Mouse (Mus musculus) stomach, adult 2 months (tissue): Measurements from ENCODE around the gene Glmp. TPM values are rescaled to one million over a fixed set of nuclear protein-coding genes. Genes with fewer than 3 reads are reported as not detected.

ENCODE experiments used
- polyA plus RNA-seq: library from polyadenylated mRNA; depleted of rRNA; stranded (reverse); fragments of >200 nt; gene quantifications from 2 replicates; pipeline ENCODE4 v1.2.3, GENCODE M21; 2012; rRNA removed

Gene Glmp
- 97.7 and 101 TPM in 2 replicates for polyA plus RNA-seq

DNA sequence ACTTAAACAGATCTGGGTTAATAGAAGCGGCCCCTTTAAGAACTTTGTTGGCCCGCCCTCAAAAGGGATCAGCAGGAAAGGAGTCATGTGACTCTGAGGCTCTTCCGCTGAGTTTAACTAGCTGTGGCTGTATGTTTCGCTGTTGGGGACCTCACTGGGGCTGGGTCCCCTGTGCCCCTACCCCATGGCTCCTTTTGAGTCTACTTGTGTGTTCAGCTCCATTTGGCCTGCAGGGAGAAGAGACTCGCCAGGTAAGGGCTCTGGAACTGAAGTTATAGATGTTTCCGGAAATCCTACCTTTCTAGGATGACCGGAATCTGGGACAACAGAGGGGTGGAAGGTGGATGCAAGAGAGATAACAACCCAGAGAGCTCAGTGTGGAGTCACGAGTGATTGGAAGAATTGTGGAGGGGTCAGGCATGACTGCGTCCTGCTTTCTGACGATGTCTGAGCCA, at the start of gene Glmp:
TSS of gene Glmp (plus strand) at position 73 of the 455 bp plus-strand sequence.

GRCm38 (mm10) chr3:88287110-88287509, 37.7 kb upstream of the Glmp start, which contains the start of gene Gm38392:
Gm38392 (minus strand) TSS chr3:88287210.

DNA sequence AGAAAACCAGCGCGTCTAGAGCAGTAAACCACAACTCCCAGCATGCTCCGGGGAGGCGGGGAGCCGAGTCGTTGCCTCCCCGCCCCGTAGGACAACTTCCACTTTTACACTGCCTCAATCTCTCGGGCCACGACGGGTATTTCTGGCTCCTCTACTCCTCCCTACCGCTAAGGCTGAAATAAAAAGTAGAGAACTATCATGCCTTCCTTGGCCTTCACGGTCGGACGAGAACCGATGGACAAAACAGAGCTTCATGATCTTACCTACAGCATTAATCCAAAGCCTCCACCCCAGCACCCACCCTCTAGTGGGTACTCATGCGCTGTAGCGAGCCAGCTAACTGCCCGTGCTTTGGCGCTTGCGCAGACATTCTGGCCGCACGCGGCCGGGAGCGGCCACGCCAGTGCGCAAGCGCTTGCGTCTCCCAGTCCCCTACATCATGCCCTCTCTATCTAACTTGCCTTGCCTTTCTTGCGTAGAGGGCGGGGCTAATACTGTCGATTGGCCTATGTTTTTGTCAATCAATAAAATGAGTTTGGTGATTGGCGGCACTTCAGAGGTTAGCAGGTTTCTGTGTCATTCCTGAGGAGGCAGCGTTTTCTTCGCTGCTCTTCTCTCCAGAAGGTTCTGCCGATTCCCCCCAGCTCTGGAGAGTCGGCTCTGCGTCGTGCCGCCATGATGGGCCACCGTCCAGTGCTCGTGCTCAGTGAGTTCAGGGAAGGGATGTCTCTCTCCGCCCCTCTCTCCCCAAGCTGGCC, 28.1 kb upstream of the Glmp start, which contains the start of the genes Tsacc and Cct3:
TSS of gene Tsacc (minus strand) at position 439 of the 758 bp plus-strand sequence.
TSS of gene Cct3 (plus strand) at position 556 of the 758 bp plus-strand sequence.

DNA sequence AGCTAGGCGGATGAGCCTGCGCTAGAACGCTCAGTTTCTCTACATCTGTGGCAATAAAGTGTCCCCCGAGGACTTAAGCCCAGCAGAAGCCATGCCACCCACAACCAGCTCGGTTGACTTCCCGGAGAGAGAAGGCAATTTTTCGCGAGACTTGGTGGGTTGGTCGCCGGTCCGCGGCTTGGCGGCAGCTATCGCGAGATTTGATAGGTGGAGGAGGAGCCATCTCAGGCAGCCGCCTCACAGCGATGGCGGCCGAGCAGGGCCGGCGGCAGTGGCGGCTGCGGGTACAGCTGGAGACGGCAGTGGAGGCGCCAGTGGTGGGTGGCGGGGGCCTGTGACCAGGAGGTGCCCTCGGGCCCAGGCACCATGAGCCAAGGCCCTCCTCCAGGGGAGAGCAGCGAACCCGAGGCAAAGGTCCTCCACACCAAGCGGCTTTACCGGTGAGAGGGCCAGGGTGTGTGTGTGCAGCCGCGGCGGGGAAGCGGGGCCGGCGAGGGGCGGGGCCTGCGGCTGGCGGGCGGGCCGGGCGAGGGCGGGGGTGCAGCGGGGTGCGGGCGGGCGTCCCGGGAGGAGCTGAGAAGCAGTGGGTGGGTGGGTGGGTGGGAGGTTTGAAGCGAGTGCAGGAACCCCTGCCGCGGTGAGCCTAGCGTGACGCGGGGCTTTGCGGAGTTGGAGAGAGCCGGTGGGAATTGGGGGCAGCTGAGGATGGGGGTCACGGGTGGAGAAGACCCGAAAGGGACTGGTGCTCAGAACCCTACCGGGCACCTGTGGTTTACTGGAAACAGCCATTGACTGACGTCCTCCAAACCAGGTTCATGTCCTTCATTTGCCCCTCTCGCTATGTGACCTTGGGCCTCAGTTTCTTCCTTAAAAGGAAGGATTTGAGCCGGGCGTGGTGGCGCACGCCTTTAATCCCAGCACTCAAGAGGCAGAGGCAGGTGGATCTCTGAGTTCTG, 11.5 kb downstream of the Glmp start, which contains the start of the genes Tmem79 and Smg5:
TSS of gene Tmem79 (minus strand) at position 91 of the 956 bp plus-strand sequence.
TSS of gene Smg5 (plus strand) at position 203 of the 956 bp plus-strand sequence.

DNA sequence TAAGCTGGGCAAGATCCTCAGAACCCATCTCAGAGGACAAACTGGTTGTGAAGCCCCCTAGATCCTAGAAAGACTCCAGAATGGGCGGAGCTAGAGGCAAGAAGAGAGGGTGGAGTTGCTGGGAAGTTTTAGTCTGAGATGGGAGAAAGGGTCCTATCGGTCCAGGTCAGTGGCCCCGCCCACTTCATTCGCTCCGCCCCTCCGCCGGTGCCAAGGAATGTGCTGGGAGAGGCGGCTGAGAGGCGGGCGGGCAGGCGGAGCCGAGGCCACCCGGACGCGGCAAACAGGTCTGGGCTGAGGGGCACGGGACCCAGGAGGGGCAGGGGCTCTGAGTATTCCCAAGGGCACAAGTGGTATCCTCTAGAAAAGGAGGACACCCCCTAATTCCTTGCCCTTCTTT, 39.5 kb downstream of the Glmp start, which contains the start of gene Paqr6:
TSS of gene Paqr6 (plus strand) at position 248 of the 400 bp plus-strand sequence.

DNA sequence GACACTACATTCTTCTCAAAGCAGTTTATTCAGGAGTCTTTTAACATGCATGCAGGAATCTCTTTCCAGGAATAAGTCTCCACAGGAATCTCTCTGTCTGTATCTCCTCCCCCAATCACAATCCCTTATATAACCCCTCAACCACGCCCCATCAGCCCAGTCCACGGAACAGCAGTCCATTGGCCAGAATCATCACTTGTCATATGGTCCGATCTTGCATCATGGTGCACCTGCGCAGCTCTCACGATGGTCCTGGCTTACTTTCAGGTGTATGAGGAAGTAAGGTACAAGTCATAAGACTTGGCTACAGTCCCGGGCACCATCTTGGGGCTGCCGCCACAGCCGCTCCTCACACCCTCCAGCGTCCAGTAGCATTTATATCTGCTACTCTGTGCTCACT, 47.8 kb downstream of the Glmp start, which contains the start of gene Bglap3:
TSS of gene Bglap3 (minus strand) at position 101 of the 400 bp plus-strand sequence.

GRCm38 (mm10) chr3:88378599-88378998, 53.8 kb downstream of the Glmp start, which contains the start of gene Bglap2:
Bglap2 (minus strand) TSS chr3:88378699.

Other genes with a start within 250 kb of the Glmp start
- gene Ttc24, start 246.7 kb upstream of the Glmp start, polyA plus RNA-seq: not detected in 2 replicates
- 4.7 and 5.7 TPM in 2 replicates for gene Iqgap3, start 243.1 kb upstream of the Glmp start, polyA plus RNA-seq
- gene Mef2d, start 182.7 kb upstream of the Glmp start, polyA plus RNA-seq: 50.8 and 55.8 TPM in 2 replicates
- 7.9 and 9.9 TPM in 2 replicates for gene Rhbg, start 70.3 kb upstream of the Glmp start, polyA plus RNA-seq
- not detected in 2 replicates for gene Gm38392, start 37.8 kb upstream of the Glmp start, polyA plus RNA-seq
- 0.30 and 1.5 TPM in 2 replicates for gene Tsacc, start 28.0 kb upstream of the Glmp start, polyA plus RNA-seq
- 37.5 and 42.1 TPM in 2 replicates for gene Cct3, start 27.9 kb upstream of the Glmp start, polyA plus RNA-seq
- 40.7 and 48.8 TPM in 2 replicates for gene Tmem79, start 11.1 kb downstream of the Glmp start, polyA plus RNA-seq
- 42.3 and 43.1 TPM in 2 replicates for gene Smg5, start 11.2 kb downstream of the Glmp start, polyA plus RNA-seq
- gene Paqr6, start 39.6 kb downstream of the Glmp start, polyA plus RNA-seq: 8.0 and 8.7 TPM in 2 replicates
- gene Bglap3, start 47.7 kb downstream of the Glmp start, polyA plus RNA-seq: 46.2 and 131 TPM in 2 replicates
- gene Bglap2, start 53.7 kb downstream of the Glmp start, polyA plus RNA-seq: 3.0 and 4.0 TPM in 2 replicates
- gene Bglap, start 59.4 kb downstream of the Glmp start, polyA plus RNA-seq: 1.2 TPM in 1 of 2 replicates, not detected in the other
- 41.6 and 46.6 TPM in 2 replicates for gene Pmf1, start 85.3 kb downstream of the Glmp start, polyA plus RNA-seq
- gene Slc25a44, start 100.1 kb downstream of the Glmp start, polyA plus RNA-seq: 9.1 and 9.2 TPM in 2 replicates
- gene Sema4a, start 136.2 kb downstream of the Glmp start, polyA plus RNA-seq: 63.2 and 71.8 TPM in 2 replicates
- gene Lmna, start 184.9 kb downstream of the Glmp start, polyA plus RNA-seq: 280 and 417 TPM in 2 replicates
- 0.32 and 0.44 TPM in 2 replicates for gene Mex3a, start 207.4 kb downstream of the Glmp start, polyA plus RNA-seq
- gene Rab25, start 223.3 kb downstream of the Glmp start, polyA plus RNA-seq: 222 and 238 TPM in 2 replicates
- 83.0 and 88.7 TPM in 2 replicates for gene Lamtor2, start 228.1 kb downstream of the Glmp start, polyA plus RNA-seq
- 30.5 and 32.0 TPM in 2 replicates for gene Ubqln4, start 228.7 kb downstream of the Glmp start, polyA plus RNA-seq